Mouse (Mus musculus) liver, postnatal 0 days (tissue): ENCODE measurements around the gene Ttpal.

Experiments used
- CTCF ChIP-seq: sonication (generic); IDR thresholded peaks from 2 replicates; pipeline ENCODE4 v1.5.1; 2016; ENCODE audit warnings: antibody characterized with exemption, low read depth
- EP300 ChIP-seq: IDR thresholded peaks from 2 replicates; pipeline ENCODE4 v1.6.1; 2016; ENCODE audit warnings: antibody characterized with exemption, low read depth, mild to moderate bottlenecking

GRCm38 (mm10) chr2:163617232-163617863, 15.2 kb downstream of the Ttpal start:
- no peak for TF ChIP-seq EP300
- TF ChIP-seq CTCF, result no peak
